Mouse (Mus musculus): ENCODE data around the gene Bik. TPM values are rescaled to one million over a fixed set of nuclear protein-coding genes. Genes with fewer than 3 reads are reported as not detected.

Bik gene
- total and polyA plus RNA-seq, 2 experiments from 2014 or later = 37.7 to 49.6 TPM

GRCm38 (mm10) chr15:83593189-83593585 lies 66.5 kb downstream of the Bik start:
- Histone ChIP-seq H3K4me1 (ENCODE audit: control insufficient read depth, insufficient read depth) (0 out of 2 replicates have a peak, but pooled peaks cover 4% of the 10 kb centered on the region), H3K4me3 (ENCODE audit: low read depth, low read length) (no peak overlapping the region), H3K27ac (ENCODE audit: low read depth) (no peak overlapping the region), H3K9me3 (replicated peaks; ENCODE audit: control insufficient read depth, low read length) (no peaks in the 10 kb centered on the region), H3K4me2 (ENCODE audit: low read depth, low read length) (no peak overlapping the region), H3K36me3 (replicated peaks; ENCODE audit: control insufficient read depth, insufficient read depth, low read length) (0 out of 2 replicates have a peak, but pooled peaks cover 2% of the 10 kb centered on the region), H3K9ac (replicated peaks; ENCODE audit: low read depth, low read length) (no peak overlapping the region), H3K27me3 (ENCODE audit: control insufficient read depth, insufficient read depth, low read length) (no peaks in the 10 kb centered on the region)
- no peak for DNase-seq (ENCODE audit: low spot score)
- no peak for TF ChIP-seq CTCF (IDR thresholded peaks at IDR 0.05; ENCODE audit: low read depth)
- TF ChIP-seq EP300 (IDR thresholded peaks at IDR 0.05; ENCODE audit: low read depth) = no peak
- no peak for ATAC-seq (ENCODE audit: insufficient read depth, low read depth)

- no peak for ATAC-seq (ENCODE audit: insufficient read depth, low read depth)
- Histone ChIP-seq H3K27me3 (ENCODE audit: control insufficient read depth, insufficient read depth, low read length) (no peaks in the 10 kb centered on the region), H3K4me1 (ENCODE audit: control insufficient read depth, insufficient read depth) (0 out of 2 replicates have a peak, but pooled peaks cover 4% of the 10 kb centered on the region), H3K9ac (replicated peaks; ENCODE audit: low read depth, low read length) (peak overlapping the region; percentile 60; the same call in 1 of the 2 replicates), H3K4me3 (ENCODE audit: low read depth, low read length) (peak overlapping the region; percentile 69), H3K9me3 (replicated peaks; ENCODE audit: control insufficient read depth, low read length) (no peaks in the 10 kb centered on the region), H3K27ac (ENCODE audit: low read depth) (no peak overlapping the region), H3K4me2 (ENCODE audit: low read depth, low read length) (peak overlapping the region; percentile 62), H3K36me3 (replicated peaks; ENCODE audit: control insufficient read depth, insufficient read depth, low read length) (no peaks in the 10 kb centered on the region)
- DNase-seq (ENCODE audit: low spot score) = no peak
- WGBS = 18% methylated on average over 19 of the region's 19 CpGs
- TF ChIP-seq EP300 (IDR thresholded peaks at IDR 0.05; ENCODE audit: low read depth) (no peak), CTCF (IDR thresholded peaks at IDR 0.05; ENCODE audit: low read depth) (no peak)
These were observed 67.2 kb downstream of the Bik start for GRCm38 (mm10) chr15:83593702-83594512.

Small RNA genes within 50 kb of the gene (microRNA-seq; reads per million reads assigned to microRNA genes)
- not detected for gene Gm24575

Other genes starting within 250 kb of the Bik start
- gene Arfgap3, start 176.6 kb upstream of the Bik start, total RNA-seq (2014; rRNA removed; ENCODE audit: low replicate concordance) = 86.9 and 112 TPM in 2 replicates
- 22.4 and 25.4 TPM in 2 replicates for gene Arfgap3, start 176.6 kb upstream of the Bik start, polyA plus RNA-seq (2015; fragmentation: Nextera tagmentation; extraction: Ambion mirVana)
- 65.0 and 78.0 TPM in 2 replicates for gene Pacsin2, start 62.3 kb upstream of the Bik start, total RNA-seq (2014; rRNA removed; ENCODE audit: low replicate concordance)
- gene Pacsin2, start 62.3 kb upstream of the Bik start, polyA plus RNA-seq (2015; fragmentation: Nextera tagmentation; extraction: Ambion mirVana) = 53.0 and 63.3 TPM in 2 replicates
- gene Ttll1, start 16.0 kb upstream of the Bik start, total RNA-seq (2014; rRNA removed; ENCODE audit: low replicate concordance) = 5.8 and 10.7 TPM in 2 replicates
- gene Ttll1, start 16.0 kb upstream of the Bik start, polyA plus RNA-seq (2015; fragmentation: Nextera tagmentation; extraction: Ambion mirVana) = 23.2 and 25.7 TPM in 2 replicates
- 264 and 335 TPM in 2 replicates for gene Tspo, start 36.7 kb downstream of the Bik start, total RNA-seq (2014; rRNA removed; ENCODE audit: low replicate concordance)
- gene Tspo, start 36.7 kb downstream of the Bik start, polyA plus RNA-seq (2015; fragmentation: Nextera tagmentation; extraction: Ambion mirVana) = 205 and 210 TPM in 2 replicates
- gene Mcat, start 36.9 kb downstream of the Bik start, total RNA-seq (2014; rRNA removed; ENCODE audit: low replicate concordance) = 66.6 and 87.2 TPM in 2 replicates
- gene Mcat, start 36.9 kb downstream of the Bik start, polyA plus RNA-seq (2015; fragmentation: Nextera tagmentation; extraction: Ambion mirVana) = 33.5 and 36.9 TPM in 2 replicates
- gene Ttll12, start 68.3 kb downstream of the Bik start, total RNA-seq (2014; rRNA removed; ENCODE audit: low replicate concordance) = 14.7 and 15.9 TPM in 2 replicates
- gene Ttll12, start 68.3 kb downstream of the Bik start, polyA plus RNA-seq (2015; fragmentation: Nextera tagmentation; extraction: Ambion mirVana) = 7.8 and 8.6 TPM in 2 replicates
- gene Scube1, start 198.2 kb downstream of the Bik start, total RNA-seq (2014; rRNA removed; ENCODE audit: low replicate concordance) = 1.3 and 4.3 TPM in 2 replicates
- gene Scube1, start 198.2 kb downstream of the Bik start, polyA plus RNA-seq (2015; fragmentation: Nextera tagmentation; extraction: Ambion mirVana) = 1.6 and 1.9 TPM in 2 replicates

Data from heart, postnatal 0 days (tissue).